Mouse (Mus musculus) cerebellum, postnatal 10 days (tissue): ENCODE results near the gene Invs.
A peak's percentile ranks its signal among the peaks of the same experiment; 100 is the strongest.
"Not testable (repeated sequence)": the region's sequence is repeated elsewhere in the genome, so short reads cannot be mapped to it uniquely, and the experiment has no call there.

Source experiments
- DNase-seq, 2 experiments: peaks; one replicate each; pipeline ENCODE4 v3.0.0; 2021; ENCODE audit warnings: mixed read lengths in 2 of 2

Gene Invs

GRCm38 (mm10) chr4:48332453-48333051 lies 53.0 kb downstream of the Invs start:
- no peak for DNase-seq

GRCm38 (mm10) chr4:48334927-48335763 lies 55.6 kb downstream of the Invs start:
- peak; percentile 5 to 10 for DNase-seq

- no peak for DNase-seq
These were observed 63.1 kb downstream of the Invs start for GRCm38 (mm10) chr4:48342705-48343104.

- DNase-seq = no peak
These were observed 82.8 kb downstream of the Invs start for GRCm38 (mm10) chr4:48362367-48362766.

GRCm38 (mm10) chr4:48371037-48371436 lies 91.5 kb downstream of the Invs start:
- no peak for DNase-seq

GRCm38 (mm10) chr4:48380940-48381339 lies 101.4 kb downstream of the Invs start:
- peak; percentile 87 to 92 for DNase-seq

- DNase-seq = no peak
These were observed 102.9 kb downstream of the Invs start for GRCm38 (mm10) chr4:48382506-48382905.

GRCm38 (mm10) chr4:48396949-48397348 lies 117.4 kb downstream of the Invs start:
- no peak for DNase-seq

GRCm38 (mm10) chr4:48403066-48403640 lies 123.6 kb downstream of the Invs start:
- DNase-seq = no peak

- not testable (repeated sequence) for DNase-seq
These were observed 126.3 kb downstream of the Invs start for GRCm38 (mm10) chr4:48405724-48406491.

GRCm38 (mm10) chr4:48407350-48408039 lies 127.9 kb downstream of the Invs start:
- DNase-seq = peak; percentile 73 to 77

- DNase-seq = no peak
These were observed 133.9 kb downstream of the Invs start for GRCm38 (mm10) chr4:48413473-48413872.

- DNase-seq = peak; percentile 28 to 40
These were observed 136.3 kb downstream of the Invs start for GRCm38 (mm10) chr4:48415838-48416335.

- DNase-seq = no peak
These were observed 139.4 kb downstream of the Invs start for GRCm38 (mm10) chr4:48418831-48419468.

- no peak for DNase-seq
These were observed 143.1 kb downstream of the Invs start for GRCm38 (mm10) chr4:48422633-48423032.

GRCm38 (mm10) chr4:48423738-48424137 lies 144.2 kb downstream of the Invs start:
- DNase-seq = no peak

GRCm38 (mm10) chr4:48427413-48427812 lies 147.9 kb downstream of the Invs start:
- DNase-seq = no peak

- no peak for DNase-seq
These were observed 148.5 kb downstream of the Invs start for GRCm38 (mm10) chr4:48428054-48428453.

- peak in 1 of 2 experiments; percentile 16 for DNase-seq
These were observed 174.7 kb downstream of the Invs start for GRCm38 (mm10) chr4:48454106-48454773.

GRCm38 (mm10) chr4:48458436-48458835 lies 178.9 kb downstream of the Invs start:
- DNase-seq = no peak

GRCm38 (mm10) chr4:48461060-48461459 lies 181.5 kb downstream of the Invs start:
- DNase-seq = no peak
